Mouse (Mus musculus) frontal cortex, adult 2 months (tissue): ENCODE measurements around the gene Tmem254c. TPM values are rescaled to one million over a fixed set of nuclear protein-coding genes. Genes with fewer than 3 reads are reported as not detected.
"Not testable (repeated sequence)": the region's sequence is repeated elsewhere in the genome, so short reads cannot be mapped to it uniquely, and the experiment has no call there.

Source experiments
- DNase-seq, 2 experiments: peaks; one replicate each; pipeline ENCODE4 v3.0.0; 2022; ENCODE audit warnings: low spot score in 1 of 2; ENCODE audit errors: extremely low spot score in 1 of 2
- polyA plus RNA-seq: library from polyadenylated mRNA; depleted of rRNA; stranded (reverse); fragments of >200 nt; gene quantifications from 2 replicates; pipeline ENCODE4 v1.2.3, GENCODE M21; 2012; rRNA removed

Tmem254c gene
- 4.5 TPM in 1 of 2 replicates, not detected in the other for polyA plus RNA-seq

DNA sequence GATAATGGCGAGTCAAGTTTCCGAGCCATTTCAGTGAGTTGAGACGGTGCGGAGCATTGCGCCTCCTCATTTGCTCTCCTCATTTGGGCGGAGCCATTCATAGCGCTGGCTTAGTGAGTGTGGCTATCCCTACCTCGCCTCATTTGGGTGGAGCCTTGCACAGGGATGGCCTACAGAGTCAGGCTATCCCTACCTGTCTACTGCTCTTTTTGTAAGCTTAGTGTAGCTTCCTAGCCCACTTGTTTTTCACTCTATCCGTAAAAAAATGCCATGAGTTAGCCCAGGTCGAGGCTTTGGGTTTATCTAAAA, at the start of gene Tmem254c:
Gene Tmem254c (minus strand): TSS at position 31 of the 309 bp plus-strand sequence.
- not testable (repeated sequence) for DNase-seq

DNA sequence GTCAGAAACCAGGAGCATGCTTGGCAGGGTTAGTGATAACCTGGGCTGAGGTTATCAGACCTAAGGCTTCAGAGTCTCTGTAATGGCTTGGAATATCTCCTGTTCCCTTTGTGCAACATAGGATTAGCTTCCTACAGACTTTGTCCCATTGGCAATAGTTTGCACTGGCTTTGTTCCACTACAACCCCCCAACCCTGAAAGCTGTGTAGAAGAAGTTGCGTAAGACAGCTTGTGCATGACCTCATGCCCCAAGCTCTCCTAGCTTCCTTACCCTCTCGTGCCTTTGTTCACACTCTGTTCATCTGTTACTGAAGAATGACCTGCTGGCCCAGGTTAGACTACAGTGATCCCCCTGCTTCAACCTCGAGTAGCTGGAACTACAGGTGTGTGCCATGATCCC, 30.5 kb upstream of the Tmem254c start:
- not testable (repeated sequence) for DNase-seq

GRCm38 (mm10) chr14:26081997-26082396, 14.8 kb upstream of the Tmem254c start, which contains the start of gene Cphx3:
Gene Cphx3, plus strand, starts transcription at chr14:26082297.
- not testable (repeated sequence) for DNase-seq

- not testable (repeated sequence) for DNase-seq
Measured at GRCm38 (mm10) chr14:26081216-26081615, 14.1 kb upstream of the Tmem254c start, which contains the start of gene Cphx2. Gene Cphx2, plus strand, starts transcription at chr14:26081516.

DNA sequence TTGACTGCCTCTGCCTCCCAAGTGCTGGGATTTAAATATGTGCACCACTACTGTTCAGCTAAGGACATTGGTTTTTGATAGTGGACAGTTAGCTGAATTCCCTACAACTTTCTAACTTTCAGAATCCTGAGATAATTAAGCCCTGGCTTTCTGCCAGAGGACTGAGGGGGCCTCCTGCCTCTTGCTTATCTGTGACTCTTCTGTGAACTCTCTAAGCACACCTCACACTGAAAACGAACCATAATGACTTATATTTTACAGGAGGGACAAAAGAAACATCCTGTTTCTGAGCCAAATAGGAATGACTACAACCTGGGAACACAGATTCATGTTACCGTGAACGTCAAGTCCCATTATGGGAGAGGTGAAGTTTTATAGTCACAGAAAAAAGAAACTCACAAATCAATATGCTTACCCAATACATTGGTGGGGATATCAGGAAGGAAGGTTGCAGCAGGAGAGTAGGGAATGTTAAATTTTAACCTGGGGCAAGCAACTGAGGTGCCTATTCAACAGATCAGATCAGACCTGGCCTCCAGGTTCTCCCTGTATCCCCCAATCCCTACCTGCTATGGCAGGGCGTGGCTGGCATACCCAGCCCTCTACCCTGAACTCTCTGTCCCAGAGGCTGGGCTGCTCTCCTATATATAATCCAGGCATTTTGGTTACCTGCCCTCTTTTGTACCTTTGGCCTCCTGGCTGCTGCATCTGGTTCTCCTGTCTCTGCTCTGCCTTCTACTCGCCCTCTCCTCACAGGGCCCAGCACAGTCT, 9.7 kb upstream of the Tmem254c start:
- DNase-seq = not testable (repeated sequence)

DNA sequence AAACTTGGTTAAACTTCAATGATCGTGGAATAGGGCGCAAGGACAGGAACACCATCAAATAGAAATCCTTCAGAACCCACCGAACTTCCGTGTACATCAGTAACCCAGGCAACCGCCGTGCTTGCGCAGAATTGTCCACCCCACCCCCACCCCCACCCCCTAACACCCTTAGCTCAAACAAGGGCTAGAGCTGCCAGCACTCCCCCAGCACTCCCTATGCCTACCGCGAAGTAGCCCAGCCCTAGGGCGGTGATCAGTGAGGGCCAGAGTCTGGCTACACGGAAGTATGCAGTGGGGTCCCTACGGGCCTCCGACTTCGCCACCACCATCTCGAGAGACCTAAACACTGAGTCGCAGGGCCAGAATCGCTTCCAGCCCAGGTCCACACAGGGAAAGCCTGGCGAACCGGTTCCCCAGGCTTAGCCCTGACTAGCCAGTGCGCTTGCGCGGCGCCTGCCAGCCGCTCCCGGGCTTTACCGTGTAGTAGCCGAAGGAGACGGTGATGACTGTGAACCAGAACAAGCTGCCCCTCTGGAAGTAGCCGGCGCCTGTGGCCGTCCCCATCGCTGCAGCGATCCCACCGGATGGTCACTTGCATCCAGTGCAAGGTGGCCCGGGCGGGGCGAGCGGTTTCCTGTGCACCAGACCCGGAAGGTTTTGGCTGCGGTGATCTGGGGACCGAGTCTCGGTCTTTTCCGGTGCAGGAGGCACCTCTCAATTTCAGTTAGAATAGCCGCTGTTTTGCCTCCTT, 406 bp downstream of the Tmem254c start:
- not testable (repeated sequence) for DNase-seq

DNA sequence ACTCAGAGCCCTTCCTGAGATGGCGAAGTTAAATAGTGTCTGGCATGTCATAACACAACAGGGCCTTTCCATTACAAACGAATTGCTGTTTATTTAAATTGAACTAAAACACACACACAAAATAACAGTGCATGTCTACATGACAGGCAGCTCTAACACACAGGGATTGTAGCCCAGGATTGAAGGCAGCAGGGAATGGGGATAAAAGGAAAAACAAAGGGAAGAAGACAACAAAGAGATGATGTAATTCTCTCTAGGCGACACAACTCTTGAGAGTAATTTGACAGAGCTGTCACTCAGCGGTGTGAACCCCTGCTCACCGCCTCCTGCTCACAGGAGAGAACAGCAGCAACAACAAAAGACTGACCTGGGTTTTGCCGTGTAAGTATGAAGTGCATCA, 7.8 kb downstream of the Tmem254c start:
- DNase-seq = not testable (repeated sequence)

GRCm38 (mm10) chr14:26058184-26058583, 9.0 kb downstream of the Tmem254c start:
- not testable (repeated sequence) for DNase-seq

DNA sequence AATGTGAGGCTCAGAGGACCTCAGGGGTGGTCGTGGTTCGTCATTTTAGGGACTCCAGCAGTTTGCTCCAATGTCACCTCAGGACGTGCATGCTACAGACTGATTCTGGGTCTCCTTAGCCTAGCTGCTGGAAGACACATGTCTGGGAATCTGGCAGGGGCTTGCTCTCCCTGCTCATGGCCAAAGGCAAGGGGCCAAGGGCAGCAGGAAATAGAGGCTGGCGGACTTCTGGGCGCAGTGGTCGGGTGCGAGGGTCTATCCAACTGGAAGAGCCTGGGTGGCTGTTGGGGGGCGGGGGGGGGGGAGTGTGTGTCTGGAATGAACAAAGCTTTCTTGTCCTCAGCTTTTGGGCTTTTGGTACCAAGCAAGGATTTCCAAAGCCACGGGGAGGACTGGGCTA, 18.4 kb downstream of the Tmem254c start:
- not testable (repeated sequence) for DNase-seq

DNA sequence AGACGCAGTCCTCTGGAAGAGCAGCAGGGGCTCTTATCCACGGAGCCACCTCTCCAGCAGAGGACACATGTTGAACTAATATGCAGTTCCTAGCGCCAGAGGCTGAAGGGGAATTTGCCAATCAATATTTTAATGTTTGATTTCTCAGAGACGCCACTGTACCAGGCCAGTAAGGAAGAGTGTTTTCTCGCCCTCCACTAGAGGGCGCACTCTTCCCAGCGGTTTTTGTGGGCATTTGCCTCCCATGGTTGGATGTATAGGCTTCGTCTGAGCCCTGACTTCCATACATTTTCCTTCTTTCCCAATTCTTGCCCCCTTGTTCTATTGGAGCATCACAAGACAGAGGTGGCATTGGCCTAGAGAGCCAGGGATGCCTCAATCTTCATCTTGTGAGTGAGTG, 20.1 kb downstream of the Tmem254c start:
- DNase-seq = not testable (repeated sequence)

DNA sequence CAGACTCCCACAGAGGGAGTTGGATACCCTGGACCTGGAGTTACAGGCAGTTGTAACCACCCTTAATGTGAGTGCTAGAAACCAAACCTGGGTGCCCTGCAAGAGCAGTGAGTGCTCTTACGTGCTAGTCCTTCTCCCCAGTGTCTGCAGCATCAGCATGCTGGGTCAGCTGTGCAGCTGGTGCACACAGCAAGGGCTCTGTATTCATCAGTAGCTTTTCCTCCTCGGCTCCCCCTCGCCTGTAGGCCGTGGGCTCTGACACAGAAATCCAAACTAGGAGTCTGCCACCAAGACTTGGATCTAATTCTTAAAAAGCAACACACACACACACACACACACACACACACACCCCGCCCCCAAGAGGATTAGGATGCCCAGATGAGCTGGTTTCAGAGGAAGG, 22.1 kb downstream of the Tmem254c start:
- DNase-seq = not testable (repeated sequence)

GRCm38 (mm10) chr14:26042611-26043010, 24.5 kb downstream of the Tmem254c start, which contains the start of gene Gm9780:
Gene Gm9780, minus strand, starts transcription at chr14:26042711.
- not testable (repeated sequence) for DNase-seq

DNA sequence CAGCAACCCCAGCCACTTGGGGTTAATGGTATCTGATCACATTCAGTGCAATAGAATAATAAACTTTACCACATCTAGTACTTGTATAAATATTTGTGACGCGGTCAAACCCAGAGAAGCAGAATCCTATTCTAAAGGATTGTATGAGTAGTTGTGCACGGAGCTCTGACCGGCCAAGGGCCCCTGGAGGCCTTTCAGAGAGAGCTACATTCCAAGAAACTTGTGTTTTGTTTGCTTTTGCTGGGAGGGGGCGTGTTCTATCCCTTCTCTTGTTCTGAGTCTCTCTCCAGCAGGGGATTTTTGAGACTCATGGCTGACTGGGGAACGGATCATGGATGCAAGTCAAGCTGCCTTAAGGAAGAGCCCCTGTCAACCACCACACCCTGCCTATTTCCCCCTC, 31.7 kb downstream of the Tmem254c start:
- not testable (repeated sequence) for DNase-seq

DNA sequence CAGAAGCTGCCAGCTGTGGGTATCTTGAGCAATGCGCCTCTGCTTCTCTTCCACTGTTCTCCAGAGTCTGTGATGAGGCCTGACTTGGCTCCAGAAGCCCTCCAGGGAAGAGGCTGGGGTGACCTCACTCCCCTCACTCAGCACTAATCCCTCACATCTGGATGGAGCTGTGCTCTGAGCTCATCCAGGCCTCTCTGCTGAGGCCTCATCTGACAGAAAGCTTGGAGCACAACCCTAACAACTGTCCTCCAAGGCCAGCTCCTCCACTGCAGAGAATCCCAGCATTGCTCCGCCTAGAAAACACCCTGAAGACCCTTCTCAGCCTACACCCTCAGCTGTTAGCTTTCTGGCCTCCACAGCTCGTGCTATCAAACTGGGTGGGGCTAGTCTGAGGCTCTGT, 32.8 kb downstream of the Tmem254c start:
- not testable (repeated sequence) for DNase-seq

- not testable (repeated sequence) for DNase-seq
Measured at GRCm38 (mm10) chr14:26025653-26026052, 41.5 kb downstream of the Tmem254c start.

- DNase-seq = not testable (repeated sequence)
Measured at GRCm38 (mm10) chr14:26022831-26023230, 44.3 kb downstream of the Tmem254c start.

GRCm38 (mm10) chr14:26021555-26021954, 45.6 kb downstream of the Tmem254c start:
- DNase-seq = not testable (repeated sequence)

DNA sequence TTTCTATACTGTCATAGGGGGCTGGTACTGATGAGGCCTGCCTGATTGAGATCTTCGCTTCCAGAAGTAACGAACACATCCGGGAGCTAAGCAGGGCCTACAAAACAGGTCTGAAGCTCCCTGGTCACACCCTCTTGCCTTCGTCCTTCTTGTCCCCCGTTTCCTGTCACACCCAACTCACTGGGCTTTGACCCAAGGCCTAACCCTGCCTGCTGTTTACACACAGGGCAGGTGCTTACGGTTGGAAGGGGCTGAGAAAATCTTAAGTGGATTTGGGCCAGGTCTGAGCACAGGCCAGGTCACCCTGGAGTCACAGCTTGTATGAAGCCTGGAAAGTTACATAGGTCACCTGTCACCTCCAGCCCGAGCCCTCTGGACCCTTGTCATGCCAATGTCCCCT, 50.7 kb downstream of the Tmem254c start:
- not testable (repeated sequence) for DNase-seq
